Mouse (Mus musculus) CD4-positive helper T cell, adult 2 months (primary cell): ENCODE measurements around the gene Majin.

Source experiments
- DNase-seq: peaks from one replicate; pipeline ENCODE4 v3.0.0-alpha.2; 2012; ENCODE audit warnings: low read depth, missing footprints, low spot score

Majin gene

DNA sequence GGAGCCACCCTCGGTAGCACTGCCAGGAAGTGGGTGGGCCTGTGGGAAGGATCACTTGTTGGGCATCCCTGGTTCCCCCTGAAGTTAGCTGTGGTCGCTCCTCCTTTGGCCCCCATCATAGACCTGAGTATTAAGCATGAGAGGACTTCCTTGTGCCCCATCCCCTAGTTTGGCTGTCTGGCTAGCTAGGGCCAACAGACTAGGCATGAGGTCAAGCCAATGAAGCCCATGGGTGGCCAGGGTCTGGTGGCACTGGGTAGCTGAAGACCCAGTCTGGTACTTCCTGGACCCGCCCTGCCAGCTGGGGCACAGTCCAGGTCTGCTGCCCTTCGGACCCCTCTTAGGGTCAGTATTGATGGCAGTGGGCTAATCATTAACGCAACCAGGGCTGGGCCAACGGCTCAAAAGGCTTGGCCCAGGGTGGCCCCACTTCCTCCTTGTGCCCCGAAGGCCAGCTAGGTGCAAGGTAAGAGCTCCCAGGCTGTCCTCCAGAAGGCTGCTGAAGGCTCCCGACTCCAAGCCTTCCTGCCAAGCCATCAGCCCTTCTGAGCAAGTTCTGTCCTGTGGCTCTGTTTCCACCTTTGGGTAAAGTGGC is 78.7 kb downstream of the Majin start:
- DNase-seq = no peak

DNA sequence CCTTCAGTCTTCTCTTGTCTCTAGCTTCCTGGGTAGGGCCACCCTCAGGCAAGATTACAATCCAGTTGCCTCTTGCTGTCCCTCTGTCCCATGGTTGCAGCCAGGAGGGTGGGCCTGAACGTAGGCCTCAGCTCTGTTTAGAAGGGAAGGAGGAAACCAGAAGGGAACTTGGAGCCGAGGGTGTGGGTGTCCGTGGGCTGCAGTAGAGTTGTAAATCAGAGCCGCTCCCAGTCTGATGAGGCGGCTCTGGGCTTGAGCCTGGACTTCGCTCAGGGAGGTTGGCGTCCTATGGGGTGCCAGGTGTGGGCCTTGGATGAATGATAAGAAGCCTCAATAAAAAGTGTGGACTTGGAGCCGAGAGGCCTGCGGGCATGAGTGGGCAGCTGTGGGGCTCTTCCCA is 80.0 kb downstream of the Majin start:
- no peak for DNase-seq

DNA sequence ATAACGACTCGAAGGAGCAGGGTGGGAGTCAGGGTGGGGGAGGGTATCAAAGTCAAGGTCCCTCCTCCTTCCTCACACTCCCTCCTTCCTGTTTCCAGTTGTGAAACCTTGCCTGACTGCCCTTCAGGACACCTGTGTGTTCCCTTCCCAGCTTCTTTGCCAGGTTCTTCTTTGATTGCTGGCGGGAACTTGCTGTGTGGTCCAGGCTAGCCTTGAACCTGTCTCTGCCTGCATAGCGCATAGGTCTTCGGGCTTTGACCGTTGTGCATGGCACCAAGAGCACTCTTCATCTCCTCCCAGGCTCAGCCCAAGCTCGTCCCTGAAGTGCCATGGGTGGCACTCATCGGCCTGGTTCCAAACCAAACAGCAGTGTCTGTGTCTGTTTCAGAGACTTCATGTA is 80.8 kb downstream of the Majin start:
- DNase-seq = no peak

DNA sequence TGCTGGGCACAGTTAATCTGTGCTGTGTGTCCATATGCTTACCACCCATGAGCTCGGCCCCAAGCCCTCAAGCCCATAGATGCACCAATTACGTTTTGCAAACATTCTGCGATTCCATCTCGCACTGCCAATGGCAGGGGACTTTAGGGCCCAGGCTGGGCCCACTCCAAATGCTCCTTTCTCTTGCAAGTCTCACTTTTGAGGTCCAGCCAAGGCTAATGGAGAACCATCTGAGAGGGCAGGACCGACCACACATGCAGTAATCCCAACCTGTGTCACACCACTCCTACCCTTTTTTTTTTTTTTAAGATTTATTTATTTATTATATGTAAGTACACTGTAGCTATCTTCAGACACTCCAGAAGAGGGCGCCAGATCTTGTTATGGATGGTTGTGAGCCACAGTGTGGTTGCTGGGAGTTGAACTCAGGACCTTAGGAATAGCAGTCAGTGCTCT is 81.6 kb downstream of the Majin start:
- DNase-seq = no peak

DNA sequence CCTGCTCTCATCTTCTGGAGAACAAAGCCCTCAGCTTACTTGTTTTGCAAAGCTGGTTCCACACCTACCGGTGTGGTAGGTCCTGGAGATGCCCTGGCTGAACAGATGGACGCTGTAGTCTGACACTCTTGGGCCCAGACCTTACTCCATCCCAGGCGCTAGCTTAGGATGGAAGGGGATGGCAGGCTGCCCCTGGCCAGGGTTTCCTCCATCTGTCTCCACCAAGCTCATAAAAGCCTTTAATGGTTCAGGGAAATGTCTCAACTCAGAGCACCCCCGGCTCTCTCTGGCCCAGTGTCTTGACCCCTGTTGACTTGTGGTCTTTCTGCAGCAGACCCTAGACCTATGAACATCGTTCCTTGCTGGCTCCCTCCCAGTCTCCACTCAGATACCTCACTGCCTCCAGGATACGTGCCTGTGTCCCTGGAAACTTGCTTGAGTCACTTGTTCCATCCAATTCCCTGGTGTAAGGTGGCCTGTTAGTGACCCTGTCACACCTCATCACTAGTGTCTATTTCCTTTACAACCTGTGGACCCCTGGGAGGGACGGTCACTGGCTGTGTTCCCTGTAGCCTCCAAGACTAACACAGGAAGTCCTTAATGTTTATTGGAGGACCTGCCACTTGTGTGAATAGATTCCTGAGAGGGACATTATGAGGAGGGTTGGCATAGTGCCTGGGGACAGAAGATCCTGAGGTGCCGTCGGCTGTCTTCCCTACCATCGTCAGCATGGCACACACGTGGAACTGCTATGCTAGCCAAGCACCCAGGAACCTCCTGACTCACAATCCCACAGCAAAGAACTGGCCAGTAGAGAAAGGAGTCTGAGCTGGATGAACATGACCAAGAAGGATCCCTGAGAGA is 83.3 kb downstream of the Majin start:
- no peak for DNase-seq

DNA sequence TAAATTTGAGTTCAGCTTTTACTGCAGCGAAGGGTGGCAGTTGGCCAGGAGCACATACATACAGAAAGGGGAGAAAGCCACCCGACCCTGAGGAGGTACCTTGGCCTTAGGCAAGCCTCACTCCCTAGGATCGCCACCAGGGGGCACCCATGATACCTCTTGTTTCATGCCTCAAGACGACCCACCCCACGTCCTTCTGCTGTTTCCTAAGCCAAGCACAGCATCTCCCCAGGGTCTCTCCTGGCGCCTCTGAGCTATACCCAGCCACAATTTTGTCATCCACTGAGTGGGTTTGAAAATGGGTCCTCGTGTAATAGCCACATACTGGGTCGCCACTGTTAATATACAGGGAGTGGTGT is 84.0 kb downstream of the Majin start:
- peak; percentile 88 for DNase-seq

DNA sequence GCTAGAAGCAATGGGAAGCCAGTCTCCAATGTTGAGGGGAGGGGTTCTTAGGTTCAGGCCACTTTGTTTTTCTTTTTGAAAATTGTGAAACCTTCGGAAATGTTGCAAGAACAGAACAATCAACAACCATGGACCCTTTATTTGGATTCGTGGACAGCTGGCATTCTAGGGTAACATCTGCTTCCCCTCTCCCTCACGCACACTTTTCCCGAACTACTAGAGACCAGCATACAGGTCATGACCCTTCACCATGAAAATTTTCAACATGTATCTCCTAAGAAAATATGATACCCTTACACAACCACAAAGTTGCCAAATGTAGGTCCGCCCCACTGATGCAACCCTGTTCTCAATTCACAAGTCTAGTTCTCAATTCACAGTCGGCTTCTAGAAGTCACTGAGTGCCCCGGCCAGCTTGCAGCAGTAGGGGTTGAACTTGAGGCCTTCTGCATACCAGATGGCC is 84.5 kb downstream of the Majin start:
- no peak for DNase-seq

DNA sequence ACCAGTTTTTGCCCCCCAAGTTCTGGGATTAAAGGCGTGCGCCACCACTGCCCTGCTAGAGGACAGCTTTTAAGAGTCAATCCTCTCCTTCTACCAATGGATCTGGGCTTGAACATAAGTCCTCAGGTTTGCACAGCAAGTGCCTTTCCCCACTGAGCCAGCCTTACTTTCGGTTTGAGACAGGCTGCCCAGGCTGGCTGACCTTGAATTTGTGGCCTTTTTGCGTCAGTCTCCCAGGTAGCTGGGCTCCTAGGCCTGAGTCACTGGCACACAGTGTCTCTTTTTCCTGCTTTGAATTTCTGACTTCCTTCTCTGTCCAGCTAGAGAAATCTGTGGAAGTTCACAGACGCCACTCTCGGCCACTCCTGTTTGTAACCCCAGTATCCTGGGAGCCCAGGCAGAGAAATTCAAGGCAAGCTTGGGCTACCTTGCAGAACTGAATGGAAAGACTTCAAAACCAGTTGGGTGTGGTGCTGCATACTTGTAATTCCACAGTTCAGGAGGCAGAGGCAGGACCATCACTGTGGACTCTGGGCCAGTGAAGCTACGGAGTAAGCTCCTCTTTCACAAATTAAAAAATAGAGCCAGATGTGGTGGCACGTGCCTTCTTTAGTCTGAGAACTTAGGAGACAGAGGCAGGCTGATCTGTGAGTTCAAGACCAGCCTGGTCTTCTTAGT is 85.7 kb downstream of the Majin start:
- no peak for DNase-seq

DNA sequence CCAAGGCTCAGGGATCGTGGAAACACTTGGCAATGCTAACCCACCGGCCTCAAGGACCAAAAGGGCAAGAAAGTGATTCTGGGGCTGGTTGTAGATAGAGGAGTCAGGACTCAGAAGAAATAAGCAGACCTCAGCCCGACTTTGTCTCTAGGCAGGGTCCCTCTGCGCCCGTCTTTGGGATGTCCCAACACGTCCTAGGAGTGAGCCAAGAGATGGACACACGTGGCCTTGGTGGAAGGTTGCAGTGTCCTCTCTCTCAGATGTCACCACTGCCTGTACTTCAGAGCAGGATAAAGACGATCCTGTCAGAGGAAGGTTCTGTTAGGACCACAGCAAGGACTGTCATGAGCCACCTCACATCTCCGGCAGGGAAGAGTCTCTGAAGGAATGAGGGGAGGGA is 86.5 kb downstream of the Majin start:
- no peak for DNase-seq

DNA sequence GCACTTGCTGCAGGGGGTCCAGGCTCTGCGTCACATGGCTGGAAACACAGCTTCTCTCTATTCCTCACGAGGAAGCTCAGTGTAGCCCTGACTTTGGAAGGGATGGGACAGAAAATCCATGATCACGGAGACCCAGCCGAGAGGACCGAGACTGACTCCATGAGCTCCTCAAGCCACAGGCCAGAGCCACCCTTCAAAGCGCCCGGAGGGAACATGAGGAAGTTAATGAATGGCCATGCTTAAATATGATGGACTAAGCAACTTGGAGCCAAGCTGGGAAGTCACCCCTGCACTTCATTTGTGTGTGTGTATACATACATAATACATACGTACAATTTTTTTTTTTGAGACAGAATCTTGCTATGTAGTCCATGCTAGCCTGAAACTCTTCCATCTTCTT is 87.0 kb downstream of the Majin start:
- DNase-seq = no peak

DNA sequence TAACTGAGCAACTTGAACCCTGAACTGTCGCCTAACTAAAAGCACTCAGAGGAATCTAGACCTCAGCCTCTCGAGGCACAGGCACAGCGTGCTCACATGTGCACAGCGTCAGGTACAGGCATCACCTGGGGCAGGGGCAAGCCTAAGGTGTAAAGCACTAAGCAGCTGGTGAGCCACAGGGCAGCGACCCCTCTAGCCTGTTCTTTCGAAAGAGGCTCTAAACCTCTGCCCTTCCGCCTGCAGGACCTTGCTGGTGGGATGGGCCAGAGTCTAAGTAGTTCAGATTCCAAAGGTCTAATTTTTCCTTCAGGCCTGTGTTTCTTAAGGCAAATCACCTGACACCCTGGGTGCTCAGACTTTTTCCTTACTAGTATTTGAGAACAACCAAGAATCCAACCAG is 87.9 kb downstream of the Majin start:
- no peak for DNase-seq

DNA sequence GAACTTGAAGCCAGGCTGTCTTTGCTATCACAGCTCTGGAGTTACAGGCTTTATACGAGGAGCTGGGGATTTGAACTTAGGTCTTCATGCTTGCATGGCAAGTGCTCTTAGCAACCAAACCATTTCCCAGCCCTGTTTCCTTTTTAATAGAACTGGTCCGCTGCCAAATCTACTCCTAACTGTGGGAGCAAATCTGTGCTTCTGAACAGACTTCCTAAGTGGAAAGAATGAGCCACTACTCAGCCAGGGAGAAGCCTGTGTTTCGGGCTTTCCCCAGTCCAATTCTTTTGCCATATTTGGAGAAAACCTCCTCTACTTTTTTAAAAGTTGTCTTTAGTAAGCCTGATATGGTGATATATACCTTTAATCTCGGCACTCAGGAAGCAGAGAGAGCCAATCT is 88.5 kb downstream of the Majin start:
- DNase-seq = no peak

DNA sequence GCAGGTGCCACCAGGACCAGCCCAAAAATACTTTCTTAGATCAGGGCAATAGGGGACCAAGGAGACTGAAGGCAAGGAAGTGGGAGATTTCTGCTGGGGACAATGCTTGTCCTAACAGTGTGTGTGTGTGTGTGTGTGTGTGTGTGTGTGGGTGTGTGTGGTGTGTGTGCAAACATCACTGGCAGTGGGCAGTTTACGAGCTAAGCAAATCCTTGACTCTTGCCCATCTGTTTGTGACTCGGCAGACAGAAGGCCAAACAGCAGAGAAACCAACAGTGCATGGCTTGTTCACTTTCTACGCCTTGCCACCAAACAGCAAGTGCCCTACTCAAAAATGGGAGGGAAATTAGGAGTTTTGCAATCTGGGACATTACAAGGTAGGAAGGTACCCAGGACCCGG is 89.4 kb downstream of the Majin start:
- DNase-seq = no peak
